Comparison of ENCODE assay signal across 8 mouse cellular contexts in the genomic region with DNA sequence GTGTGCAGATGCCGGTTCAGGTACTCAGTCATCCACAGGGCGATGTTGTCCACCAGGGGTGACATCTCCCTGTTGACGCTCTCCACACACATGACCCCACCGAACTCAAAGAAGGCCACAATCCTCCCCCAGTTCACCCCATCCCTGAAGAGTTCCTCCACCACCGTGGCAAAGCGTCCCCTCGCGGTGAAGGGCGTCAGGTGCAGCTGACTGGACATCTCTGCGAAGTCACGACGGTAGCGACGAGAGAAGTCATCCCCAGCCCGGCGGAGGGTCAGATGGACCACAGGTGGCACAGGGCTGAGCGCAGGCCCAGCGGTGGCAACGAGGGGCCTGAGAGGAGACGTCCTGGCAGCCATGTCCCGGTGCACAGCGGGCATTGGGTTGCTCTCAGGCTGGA. TPM values are rescaled to one million over a fixed set of nuclear protein-coding genes. Genes with fewer than 3 reads are reported as not detected.
DNase-seq lines count a peak whose midpoint lies in the region; ATAC-seq and TF ChIP-seq lines count a peak whose summit lies in the region.

No protein-coding gene starts in this region.

- H3K4me3 ChIP-seq in cortical plate, adult 2 months (ENCODE audit: insufficient read depth, low read length): peak overlapping the region; percentile 77
- H3K4me3 ChIP-seq in intestine, embryonic 14.5 days (ENCODE audit: low read depth, low read length): peak overlapping the region; percentile 54
- H3K4me3 ChIP-seq in limb, embryonic 15.5 days: peak overlapping the region; percentile 77
- H3K4me3 ChIP-seq in midbrain, embryonic 13.5 days (replicated peaks): peak overlapping the region; percentile 69
- peak overlapping the region; percentile 67 for H3K4me3 ChIP-seq in small intestine, adult 2 months (ENCODE audit: low read depth, low read length)

- WGBS in intestine, embryonic 14.5 days: 8% methylated on average over 21 of the region's 22 CpGs
- 8% methylated on average over 22 of the region's 22 CpGs for WGBS in limb, embryonic 15.5 days
- 7% methylated on average over 22 of the region's 22 CpGs for WGBS in midbrain, embryonic 13.5 days
- WGBS in small intestine, adult 2 months: 3% methylated on average over 22 of the region's 22 CpGs

- H3K4me1 ChIP-seq in cortical plate, adult 2 months (ENCODE audit: control insufficient read depth, insufficient read depth, low read length): 0 out of 2 replicates have a peak, but pooled peaks cover 1% of the 10 kb centered on the region
- peaks cover 20% of the 10 kb centered on the region for H3K4me1 ChIP-seq in intestine, embryonic 14.5 days (replicated peaks; ENCODE audit: control insufficient read depth, insufficient read depth, low read length)
- H3K4me1 ChIP-seq in limb, embryonic 15.5 days: peaks cover 14% of the 10 kb centered on the region
- H3K4me1 ChIP-seq in midbrain, embryonic 13.5 days (replicated peaks): peaks cover 34% of the 10 kb centered on the region
- H3K4me1 ChIP-seq in small intestine, adult 2 months (ENCODE audit: control insufficient read depth, insufficient read depth, insufficient read length, low read length): peaks cover 5% of the 10 kb centered on the region

- H3K27me3 ChIP-seq in intestine, embryonic 14.5 days (replicated peaks; ENCODE audit: control insufficient read depth, insufficient read depth, low read length): no peaks in the 10 kb centered on the region
- H3K27me3 ChIP-seq in limb, embryonic 15.5 days: no peaks in the 10 kb centered on the region
- peaks cover 10% of the 10 kb centered on the region; the same call in 1 of the 2 replicates for H3K27me3 ChIP-seq in midbrain, embryonic 13.5 days
- no peaks in the 10 kb centered on the region for H3K27me3 ChIP-seq in small intestine, adult 2 months (ENCODE audit: control insufficient read depth, insufficient read depth, low read length)

- TF ChIP-seq POLR2A in cortical plate, adult 2 months (IDR thresholded peaks at IDR 0.05; ENCODE audit: extremely low read depth, insufficient read depth, low read length): no peak
- no peak for TF ChIP-seq POLR2A in small intestine, adult 2 months (IDR thresholded peaks at IDR 0.05; ENCODE audit: low read depth, low read length)

- H3K9me3 ChIP-seq in intestine, embryonic 14.5 days (ENCODE audit: control insufficient read depth, low read length): no peaks in the 10 kb centered on the region
- H3K9me3 ChIP-seq in limb, embryonic 15.5 days: no peaks in the 10 kb centered on the region
- no peaks in the 10 kb centered on the region for H3K9me3 ChIP-seq in midbrain, embryonic 13.5 days

- peak overlapping the region; percentile 83 for H3K9ac ChIP-seq in intestine, embryonic 14.5 days (ENCODE audit: low read length)
- H3K9ac ChIP-seq in limb, embryonic 15.5 days: peak overlapping the region; percentile 59
- peak overlapping the region; percentile 87 for H3K9ac ChIP-seq in midbrain, embryonic 13.5 days (replicated peaks)

- H3K4me2 ChIP-seq in intestine, embryonic 14.5 days (ENCODE audit: low read length): peak overlapping the region; percentile 94
- H3K4me2 ChIP-seq in limb, embryonic 15.5 days: peak overlapping the region; percentile 86
- peak overlapping the region; percentile 91 for H3K4me2 ChIP-seq in midbrain, embryonic 13.5 days (replicated peaks)

- ATAC-seq in granulocyte monocyte progenitor cell, adult 5-6 weeks (replicated peaks; ENCODE audit: poor library complexity, severe bottlenecking): peak; percentile 62
- ATAC-seq in intestine, embryonic 14.5 days (replicated peaks; ENCODE audit: low FRiP score, low TSS enrichment, low read depth): no peak; the same call in 1 of the 2 replicates
- no peak for ATAC-seq in limb, embryonic 15.5 days (ENCODE audit: insufficient number of reproducible peaks, low FRiP score, low TSS enrichment, low read depth)
- ATAC-seq in midbrain, embryonic 13.5 days: no peak

- H3K27ac ChIP-seq in cortical plate, adult 2 months (ENCODE audit: insufficient read depth, low read length): no peak overlapping the region
- H3K27ac ChIP-seq in intestine, embryonic 14.5 days (ENCODE audit: low read depth): no peak overlapping the region
- H3K27ac ChIP-seq in limb, embryonic 15.5 days: peak overlapping the region; percentile 17; the same call in 1 of the 2 replicates
- no peak overlapping the region for H3K27ac ChIP-seq in midbrain, embryonic 13.5 days
- H3K27ac ChIP-seq in small intestine, adult 2 months (ENCODE audit: insufficient read depth, low read depth, low read length): peak overlapping the region; percentile 26

- peak; percentile 67 for TF ChIP-seq CTCF in cortical plate, adult 2 months (IDR thresholded peaks at IDR 0.05; ENCODE audit: extremely low read depth, insufficient read depth, low read length)
- TF ChIP-seq CTCF in small intestine, adult 2 months (IDR thresholded peaks at IDR 0.05; ENCODE audit: extremely low read depth, insufficient read length, insufficient replicate concordance, low read depth, low read length): peak; percentile 70

- DNase-seq in adrenal gland, adult 2 months: peak; percentile 33
- peak; percentile 71 for DNase-seq in intestine, embryonic 14.5 days (ENCODE audit: low spot score)
- no peak for DNase-seq in yolk sac, embryonic 10.5 days (ENCODE audit: low spot score)

- no peaks in the 10 kb centered on the region for H3K36me3 ChIP-seq in intestine, embryonic 14.5 days (ENCODE audit: control insufficient read depth, insufficient read depth, low read length)
- H3K36me3 ChIP-seq in limb, embryonic 15.5 days: no peaks in the 10 kb centered on the region
- no peaks in the 10 kb centered on the region for H3K36me3 ChIP-seq in midbrain, embryonic 13.5 days
- no peaks in the 10 kb centered on the region for H3K36me3 ChIP-seq in small intestine, adult 2 months (ENCODE audit: control insufficient read depth, insufficient read depth, low read length)

RNA-seq across cellular contexts. Expression of a gene that starts 1.7 kb away (rescaled TPM):
- total RNA-seq in adrenal gland, adult 2 months (2021): 1 to 10 TPM; 3.7 to 6.4 TPM
- polyA plus RNA-seq in adrenal gland, adult 2 months (2012; rRNA removed): 1.2 and 1.7 TPM in 2 replicates
- polyA plus RNA-seq in cortical plate, adult 2 months (2012; rRNA removed): 4.5 and 4.7 TPM in 2 replicates
- total RNA-seq in granulocyte monocyte progenitor cell, adult 5-6 weeks (2014; fragmentation: Nextera tagmentation): 44.5 and 49.6 TPM in 2 replicates
- total RNA-seq in granulocyte monocyte progenitor cell, adult 5-6 weeks (2017): 26.2 and 26.3 TPM in 2 replicates
- 13.4 and 15.5 TPM in 2 replicates for polyA plus RNA-seq in intestine, embryonic 14.5 days (2014; fragmentation: Nextera tagmentation; extraction: Ambion mirVana)
- polyA plus RNA-seq in limb, embryonic 15.5 days (2015; fragmentation: Nextera tagmentation; extraction: Ambion mirVana): 19.2 and 20.3 TPM in 2 replicates
- polyA plus RNA-seq in midbrain, embryonic 13.5 days (2015; fragmentation: Nextera tagmentation; extraction: Ambion mirVana): 11.5 and 11.8 TPM in 2 replicates
- polyA plus RNA-seq in small intestine, adult 2 months (2012; rRNA removed): 1.1 and 1.5 TPM in 2 replicates

RNA-seq across cellular contexts. Expression of a gene that starts 47.2 kb away (rescaled TPM):
- total RNA-seq in adrenal gland, adult 2 months (2021): 10 to 100 TPM; 43.5 to 46.9 TPM
- polyA plus RNA-seq in adrenal gland, adult 2 months (2012; rRNA removed): 30.7 and 55.7 TPM in 2 replicates
- polyA plus RNA-seq in cortical plate, adult 2 months (2012; rRNA removed): 18.7 and 20.5 TPM in 2 replicates
- 11.3 and 20.9 TPM in 2 replicates for total RNA-seq in granulocyte monocyte progenitor cell, adult 5-6 weeks (2014; fragmentation: Nextera tagmentation)
- total RNA-seq in granulocyte monocyte progenitor cell, adult 5-6 weeks (2017): 30.0 and 33.9 TPM in 2 replicates
- 13.5 and 15.0 TPM in 2 replicates for polyA plus RNA-seq in intestine, embryonic 14.5 days (2014; fragmentation: Nextera tagmentation; extraction: Ambion mirVana)
- polyA plus RNA-seq in limb, embryonic 15.5 days (2015; fragmentation: Nextera tagmentation; extraction: Ambion mirVana): 19.4 TPM in 2 replicates
- 13.0 and 13.3 TPM in 2 replicates for polyA plus RNA-seq in midbrain, embryonic 13.5 days (2015; fragmentation: Nextera tagmentation; extraction: Ambion mirVana)
- polyA plus RNA-seq in small intestine, adult 2 months (2012; rRNA removed): 5.6 and 12.1 TPM in 2 replicates

Comparison
In these comparisons a context has a peak if more than half of its experiments do, and no peak if none do; other contexts are left out.
1. H3K27ac ChIP-seq: peak in limb, embryonic 15.5 days (single experiment) and small intestine, adult 2 months (single experiment); none in cortical plate, adult 2 months (single experiment), intestine, embryonic 14.5 days (single experiment) and midbrain, embryonic 13.5 days (single experiment).
2. Peak in every context shown above with its lines, with median percentiles within 50 percentile points of each other: H3K4me3 ChIP-seq, H3K4me2 ChIP-seq and H3K9ac ChIP-seq.